Mouse (Mus musculus) thymus, postnatal 14 days (tissue): Measurements from ENCODE around the gene Actl6b.

Source experiments
- DNase-seq: peaks from one replicate; pipeline ENCODE4 v3.0.0; 2021

The Actl6b gene

GRCm38 (mm10) chr5:137529221-137529995 is 23.9 kb upstream of the Actl6b start:
- no peak for DNase-seq

GRCm38 (mm10) chr5:137530075-137530474 is 23.2 kb upstream of the Actl6b start:
- no peak for DNase-seq

DNA sequence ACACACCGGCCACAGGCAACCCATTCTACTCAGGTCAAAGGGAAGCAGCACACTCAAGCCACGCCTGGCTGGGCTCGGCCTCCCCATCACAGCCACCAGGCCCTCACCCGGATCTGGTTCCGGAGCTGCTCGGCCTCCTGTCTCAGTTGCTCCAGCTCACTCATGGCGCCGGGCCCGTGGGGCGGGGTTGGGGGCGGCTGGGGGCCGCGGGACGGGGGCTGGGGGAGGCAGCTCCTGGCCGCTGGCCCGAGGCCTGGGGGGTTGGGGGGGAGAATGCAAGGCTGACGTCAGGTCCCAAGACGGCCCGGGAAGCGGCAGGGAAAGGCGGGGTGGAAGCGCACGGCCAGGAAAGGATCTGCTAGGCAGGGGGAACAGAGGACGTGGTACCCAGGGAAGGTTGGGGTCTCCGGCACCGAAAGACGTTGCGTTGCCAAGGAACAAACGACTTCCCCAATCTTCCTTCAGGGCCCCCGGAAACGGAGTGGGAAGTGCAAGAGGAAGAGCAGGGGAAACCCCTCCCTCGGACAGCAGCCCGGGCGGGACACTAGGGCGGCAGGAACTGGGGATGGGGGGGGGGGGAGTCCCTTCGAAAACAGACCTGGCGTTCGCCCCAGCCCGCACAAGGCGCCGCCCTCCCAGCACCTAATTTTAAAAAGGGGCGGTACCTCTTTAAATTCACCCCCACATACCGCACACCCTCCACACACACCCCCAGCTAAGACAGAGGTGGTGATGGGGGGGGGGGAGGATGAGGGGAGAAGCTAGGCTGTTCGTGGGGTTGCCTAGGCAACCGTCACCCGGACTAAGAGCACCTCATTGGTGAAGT is 22.5 kb upstream of the Actl6b start:
- DNase-seq = peak; percentile 45

DNA sequence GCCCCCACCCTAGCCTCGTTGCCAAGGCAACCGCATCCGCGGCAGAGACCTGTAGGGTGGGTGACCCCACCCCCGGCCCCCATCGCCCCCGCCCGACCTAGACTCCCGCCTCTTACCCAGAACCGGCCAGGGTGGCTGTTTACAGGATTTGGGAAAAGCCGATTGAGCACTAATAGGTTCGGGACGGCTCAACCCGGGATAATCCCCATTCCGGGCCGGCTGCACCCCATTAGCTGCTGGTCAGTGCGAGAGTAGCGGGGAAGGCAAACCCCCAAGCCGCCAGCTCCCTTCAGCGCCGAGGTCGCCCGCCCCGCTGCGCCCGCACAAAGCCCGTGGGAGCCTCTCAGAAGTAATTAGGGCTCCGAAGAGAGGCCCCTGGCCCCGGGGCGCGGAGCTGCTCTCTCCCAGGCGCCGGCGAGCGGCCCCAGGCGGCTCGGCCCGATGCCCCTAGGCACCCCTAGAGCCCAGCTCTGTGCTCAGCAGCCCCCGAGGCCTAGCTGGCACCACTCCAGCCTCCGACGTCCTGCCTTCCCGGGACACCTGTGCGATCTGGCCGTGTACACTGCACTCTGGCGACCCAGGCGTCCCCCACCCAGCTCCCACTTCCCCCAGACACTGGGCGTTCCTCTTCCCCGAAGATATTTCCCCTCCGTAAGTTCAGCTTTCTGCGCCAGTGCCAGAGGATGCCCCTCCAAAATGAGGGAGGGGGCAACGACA is 21.7 kb upstream of the Actl6b start:
- peak; percentile 76 for DNase-seq

- DNase-seq = peak; percentile 47
Observed at GRCm38 (mm10) chr5:137532131-137532807, 21.0 kb upstream of the Actl6b start.

DNA sequence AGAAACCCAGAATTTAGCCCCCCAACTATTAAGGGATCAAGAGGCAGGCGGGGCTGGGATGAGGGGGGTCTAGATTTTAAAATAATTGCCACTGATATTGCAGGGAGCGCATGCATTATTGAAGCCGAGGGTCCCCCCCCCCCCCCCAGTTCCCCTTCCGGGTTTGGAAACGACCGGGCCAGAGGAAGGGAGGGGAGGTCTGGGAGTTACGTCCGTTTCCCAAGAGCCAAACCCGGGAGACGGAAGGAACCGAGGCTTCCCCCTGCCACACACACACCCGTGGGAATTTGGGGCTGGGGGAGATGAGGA is 20.6 kb upstream of the Actl6b start:
- DNase-seq = no peak

GRCm38 (mm10) chr5:137533117-137533827 is 20.0 kb upstream of the Actl6b start, which contains the start of the genes Epo and Gnb2:
Epo (minus strand) TSS chr5:137533242.
Gnb2 (minus strand) TSS chr5:137533510.
- peak; percentile 99 for DNase-seq

GRCm38 (mm10) chr5:137534762-137535161 is 18.6 kb upstream of the Actl6b start:
- no peak for DNase-seq

- no peak for DNase-seq
Observed at GRCm38 (mm10) chr5:137535318-137535717, 18.0 kb upstream of the Actl6b start.

- DNase-seq = no peak
Observed at GRCm38 (mm10) chr5:137537461-137537860, 15.9 kb upstream of the Actl6b start.

- DNase-seq = no peak
Observed at GRCm38 (mm10) chr5:137539291-137539801, 14.0 kb upstream of the Actl6b start.

DNA sequence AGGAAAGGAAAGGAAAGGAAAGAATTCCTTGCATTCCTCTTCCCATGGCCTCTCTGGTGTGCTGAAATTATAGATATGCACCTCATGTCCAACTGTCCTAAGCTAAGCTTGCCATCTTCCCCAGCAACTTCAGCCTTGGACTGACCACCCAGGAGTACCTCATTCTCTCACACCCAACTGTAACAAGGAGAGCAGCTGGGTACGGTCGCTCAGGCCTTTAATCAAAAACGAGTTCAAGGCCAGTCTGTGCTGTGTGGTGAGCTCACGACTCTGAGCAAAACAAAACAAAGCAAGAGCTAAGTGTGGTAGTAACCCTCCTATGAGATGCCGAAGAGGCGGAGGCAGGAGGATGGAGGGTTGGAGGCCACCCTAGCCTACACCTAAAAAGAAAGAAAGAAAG is 12.3 kb upstream of the Actl6b start:
- DNase-seq = no peak

- no peak for DNase-seq
Observed at GRCm38 (mm10) chr5:137541768-137542540, 11.4 kb upstream of the Actl6b start.

GRCm38 (mm10) chr5:137544926-137545325 is 8.4 kb upstream of the Actl6b start:
- no peak for DNase-seq

DNA sequence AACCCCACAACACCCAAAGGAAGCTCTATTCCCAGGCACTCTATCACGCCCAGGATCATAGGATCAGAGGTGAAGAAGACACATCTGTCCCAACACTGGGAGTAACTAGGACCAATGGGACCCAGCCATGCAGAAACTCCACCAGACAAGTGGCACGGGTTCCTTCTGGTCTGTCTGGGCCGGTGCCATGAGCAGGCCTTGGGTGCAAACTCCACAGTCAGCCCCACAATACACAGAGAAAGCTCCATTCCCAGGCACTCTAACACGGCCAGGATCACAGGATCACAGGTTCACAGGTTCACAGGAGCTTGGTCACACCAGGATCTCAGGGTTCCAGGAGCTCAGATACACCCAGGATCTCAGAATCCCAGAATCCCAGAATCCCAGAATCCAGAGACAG is 7.7 kb upstream of the Actl6b start:
- no peak for DNase-seq

GRCm38 (mm10) chr5:137549840-137550239 is 3.5 kb upstream of the Actl6b start:
- no peak for DNase-seq

GRCm38 (mm10) chr5:137551119-137551518 is 2.2 kb upstream of the Actl6b start:
- no peak for DNase-seq

DNA sequence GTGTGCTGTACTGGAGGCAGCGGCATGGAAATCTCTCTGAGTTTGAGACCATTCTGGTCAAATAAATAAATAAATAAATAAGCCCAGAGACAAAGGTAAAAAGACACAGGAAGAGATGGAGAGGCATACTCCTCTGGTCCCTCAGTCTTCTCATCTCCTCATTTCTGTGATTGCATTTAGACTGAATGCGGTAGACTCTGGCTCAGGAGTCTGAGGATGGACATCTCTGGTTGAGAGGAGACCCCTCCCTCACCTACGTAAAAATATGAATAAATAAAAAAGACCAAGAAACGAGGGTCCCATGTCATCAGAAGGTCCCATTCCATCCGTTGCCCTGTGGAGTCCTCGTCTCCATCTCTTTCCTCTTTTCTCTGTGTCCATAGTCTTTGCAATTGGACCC is 317 bp upstream of the Actl6b start:
- DNase-seq = no peak

DNA sequence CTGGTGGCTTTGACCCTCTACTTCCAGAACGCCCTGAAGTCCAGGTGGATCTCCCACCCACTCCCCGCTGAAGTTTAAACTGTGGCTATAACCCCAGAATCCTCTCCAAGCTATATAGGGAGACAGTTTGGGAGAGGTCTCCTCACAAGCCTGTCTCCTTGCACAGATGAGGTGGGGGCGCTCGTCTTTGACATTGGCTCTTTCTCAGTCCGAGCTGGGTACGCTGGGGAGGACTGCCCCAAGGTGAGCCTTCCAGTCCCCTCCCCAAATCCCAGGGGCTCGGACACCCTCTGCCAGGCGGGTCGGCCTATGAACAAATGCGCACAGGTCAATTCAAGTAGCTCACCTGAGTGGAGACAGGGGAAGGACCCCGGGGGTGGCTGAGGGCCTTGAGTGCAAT is 581 bp downstream of the Actl6b start:
- no peak for DNase-seq

DNA sequence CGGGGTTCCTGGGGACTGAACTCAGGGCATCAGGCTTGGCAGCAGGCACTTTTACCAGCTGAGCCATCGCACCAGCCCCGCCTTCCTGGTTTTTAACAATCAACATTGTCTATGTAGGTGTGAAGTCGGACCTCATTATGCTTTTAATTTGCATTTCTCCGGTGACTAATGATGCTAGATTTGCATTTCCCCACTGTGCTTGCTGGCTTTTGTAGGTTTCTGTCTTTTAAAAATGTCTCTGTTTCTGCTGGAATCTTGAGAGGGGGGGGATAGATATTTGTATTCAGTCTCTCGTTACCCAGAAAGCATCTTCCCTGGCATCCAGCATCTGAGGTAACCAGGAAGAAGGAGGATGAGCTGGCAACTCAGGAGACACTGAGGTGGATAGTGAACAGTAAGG is 8.2 kb downstream of the Actl6b start:
- DNase-seq = no peak

DNA sequence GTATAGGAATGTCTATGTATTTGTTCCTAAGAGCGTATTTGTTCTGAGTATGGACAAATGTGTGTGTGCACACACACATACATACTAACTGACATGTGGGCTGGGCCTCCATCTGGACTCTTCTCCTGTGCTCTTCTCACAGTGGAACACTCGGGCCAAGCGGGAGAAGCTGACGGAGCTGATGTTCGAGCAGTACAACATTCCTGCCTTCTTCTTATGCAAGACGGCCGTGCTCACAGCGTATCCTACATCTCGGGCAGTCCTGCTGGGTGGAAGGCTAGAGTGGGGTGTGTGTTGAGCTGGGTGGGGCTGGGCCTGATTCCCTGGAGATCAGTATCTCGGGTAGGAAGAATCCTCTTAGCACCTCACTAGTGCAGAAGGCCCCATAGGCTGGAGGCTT is 9.6 kb downstream of the Actl6b start:
- DNase-seq = no peak
